Mouse (Mus musculus) stomach, embryonic 16.5 days (tissue): ENCODE measurements around the gene Prkag2. TPM values are rescaled to one million over a fixed set of nuclear protein-coding genes. Genes with fewer than 3 reads are reported as not detected.

Experiments
- ATAC-seq: fragments of 200-750 bp; cut with Nextera tagmentation; 2 replicates; pipeline ENCODE4 v1.8.0; 2017; ENCODE audit warnings: moderate number of reproducible peaks, moderate TSS enrichment; ENCODE audit not compliant: insufficient read depth, low FRiP score
- H3K27ac ChIP-seq: fragments of 300-500 bp; sonication (generic); 2 replicates; pipeline ENCODE4 v1.5.1; 2014; ENCODE audit warnings: low read length
- H3K27me3 ChIP-seq: fragments of 300-500 bp; sonication (generic); 2 replicates; pipeline ENCODE4 v1.6.1; 2014; ENCODE audit warnings: low read length, control low read depth, mixed read lengths; ENCODE audit not compliant: control insufficient read depth, insufficient read depth
- H3K36me3 ChIP-seq: fragments of 300-500 bp; sonication (generic); 2 replicates; pipeline ENCODE4 v1.6.1; 2014; ENCODE audit warnings: low read length; ENCODE audit not compliant: control insufficient read depth, insufficient read depth
- H3K4me1 ChIP-seq: fragments of 300-500 bp; sonication (generic); 2 replicates; pipeline ENCODE4 v1.6.1; 2014; ENCODE audit warnings: low read length, control low read depth, mixed read lengths; ENCODE audit not compliant: control insufficient read depth, insufficient read depth
- H3K4me2 ChIP-seq: fragments of 300-500 bp; sonication (generic); 2 replicates; pipeline ENCODE4 v1.6.1; 2014; ENCODE audit warnings: low read depth, low read length, mixed read lengths
- H3K4me3 ChIP-seq: fragments of 300-500 bp; sonication (generic); replicated peaks from 2 replicates; pipeline ENCODE4 v1.5.1; 2014; ENCODE audit warnings: mild to moderate bottlenecking, low read length
- H3K9ac ChIP-seq: fragments of 300-500 bp; sonication (generic); 2 replicates; pipeline ENCODE4 v1.6.1; 2014; ENCODE audit warnings: low read length
- H3K9me3 ChIP-seq: fragments of 300-500 bp; sonication (generic); replicated peaks from 2 replicates; pipeline ENCODE4 v1.6.1; 2016; ENCODE audit warnings: low read length, control low read depth; ENCODE audit not compliant: control insufficient read depth
- WGBS: fragments of 180-500 bp; shearing (Covaris S2); extraction: QIAGEN DNeasy Blood & Tissue Kit; methylation state at CpG from one replicate; pipeline ENCODE4 v1.1.7; 2014; 5-methylcytosine and 5-hydroxymethylcytosine counted together
- polyA plus RNA-seq: library from polyadenylated mRNA; unstranded; fragments of >200 nt; fragmentation: Nextera tagmentation; extraction: Ambion mirVana; gene quantifications from 2 replicates; pipeline ENCODE4 v1.2.1, GENCODE M21; 2015

The Prkag2 gene
- polyA plus RNA-seq, 1 experiment from 2014 or later: 42.5 TPM

DNA sequence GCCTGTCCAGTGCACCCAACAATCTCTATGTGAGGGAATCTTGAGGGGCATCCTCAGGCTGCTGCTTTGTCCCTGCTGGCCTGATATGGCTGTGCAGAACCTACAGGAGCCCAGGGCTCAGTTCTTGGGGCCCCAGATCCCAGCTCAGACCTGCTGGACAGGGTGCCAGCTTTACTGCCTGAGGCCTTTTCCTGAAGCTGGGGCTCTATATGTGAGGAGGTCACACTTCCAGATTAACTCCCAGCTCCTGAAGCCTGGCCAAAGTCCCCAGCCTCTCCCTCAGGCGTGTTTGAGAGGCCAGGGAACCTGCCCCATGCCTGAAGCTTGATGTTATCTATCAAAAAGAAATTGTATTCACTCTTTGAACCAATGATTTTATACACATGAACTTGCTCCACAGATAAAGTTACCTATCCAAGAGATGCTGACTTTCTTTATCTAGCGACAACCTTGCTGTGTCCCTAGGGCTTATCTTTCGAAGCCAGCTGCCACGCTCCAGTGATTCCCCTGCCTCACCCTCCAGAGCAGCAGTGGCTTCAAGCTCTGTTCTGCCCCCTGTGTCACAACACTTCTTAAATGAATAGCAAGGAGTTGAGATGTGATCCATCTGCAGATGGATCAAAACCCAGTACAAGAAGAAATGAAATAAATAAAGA is 121.0 kb downstream of the Prkag2 start:
- no peaks in the 10 kb centered on the region for H3K27me3 ChIP-seq
- no peaks in the 10 kb centered on the region for H3K9me3 ChIP-seq
- no peak overlapping the region for H3K9ac ChIP-seq
- peak overlapping the region; percentile 48 for H3K27ac ChIP-seq
- ATAC-seq: peak; percentile 47; the same call in 1 of the 2 replicates
- no peak overlapping the region for H3K4me3 ChIP-seq
- H3K4me1 ChIP-seq: peaks cover 25% of the 10 kb centered on the region
- 54% methylated on average over 4 of the region's 4 CpGs for whole genome bisulfite sequencing
- no peaks in the 10 kb centered on the region for H3K36me3 ChIP-seq
- no peak overlapping the region for H3K4me2 ChIP-seq

DNA sequence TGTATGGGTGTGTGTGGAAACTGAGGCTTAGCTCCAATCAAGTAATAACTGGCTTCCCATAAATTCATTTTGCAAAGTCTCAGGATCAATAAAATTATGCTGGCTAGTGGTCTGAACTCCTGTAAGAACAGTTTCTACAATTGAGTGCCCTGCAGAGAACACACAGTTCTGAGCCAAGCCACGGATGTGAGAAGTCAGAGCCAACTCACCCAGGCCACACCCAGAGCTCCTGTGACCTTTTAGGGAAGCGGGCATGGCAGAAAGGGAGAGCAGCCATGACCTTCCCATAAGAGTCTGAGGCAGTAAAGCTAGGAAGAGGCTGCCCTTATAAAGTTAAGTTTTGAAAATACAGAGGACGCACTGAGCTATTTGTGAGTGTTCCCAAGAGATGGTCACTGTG is 123.5 kb downstream of the Prkag2 start:
- Histone ChIP-seq H3K4me1 (peaks cover 29% of the 10 kb centered on the region), H3K9me3 (no peaks in the 10 kb centered on the region), H3K4me2 (no peak overlapping the region), H3K27ac (no peak overlapping the region), H3K9ac (no peak overlapping the region), H3K36me3 (no peaks in the 10 kb centered on the region), H3K4me3 (no peak overlapping the region), H3K27me3 (no peaks in the 10 kb centered on the region)
- no peak for ATAC-seq
- 65% methylated on average over 3 of the region's 3 CpGs for WGBS

DNA sequence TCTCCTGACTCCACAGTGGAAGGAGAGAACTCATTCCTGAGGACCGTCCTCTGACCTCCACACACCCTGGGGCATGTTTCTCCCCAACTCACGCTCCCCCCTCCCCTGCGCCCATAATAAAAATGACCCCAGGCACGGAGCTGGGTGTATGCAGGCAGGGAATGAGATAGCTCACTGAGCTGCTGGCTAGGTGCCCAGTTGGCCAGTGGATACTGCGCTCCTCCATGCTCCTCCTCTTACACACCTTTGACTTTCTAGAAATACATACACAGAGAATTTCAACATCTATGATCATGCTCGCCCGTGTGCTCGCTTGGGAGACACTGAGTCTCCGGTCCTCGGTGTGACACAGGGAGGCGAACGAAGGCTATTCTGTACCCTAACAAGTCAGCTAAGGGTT is 124.2 kb downstream of the Prkag2 start:
- no peak overlapping the region for H3K9ac ChIP-seq
- H3K9me3 ChIP-seq: no peaks in the 10 kb centered on the region
- H3K4me3 ChIP-seq: no peak overlapping the region
- H3K27me3 ChIP-seq: no peaks in the 10 kb centered on the region
- no peak for ATAC-seq
- H3K36me3 ChIP-seq: no peaks in the 10 kb centered on the region
- 66% methylated on average over 12 of the region's 12 CpGs for WGBS
- no peak overlapping the region for H3K4me2 ChIP-seq
- peaks cover 26% of the 10 kb centered on the region for H3K4me1 ChIP-seq
- no peak overlapping the region for H3K27ac ChIP-seq

DNA sequence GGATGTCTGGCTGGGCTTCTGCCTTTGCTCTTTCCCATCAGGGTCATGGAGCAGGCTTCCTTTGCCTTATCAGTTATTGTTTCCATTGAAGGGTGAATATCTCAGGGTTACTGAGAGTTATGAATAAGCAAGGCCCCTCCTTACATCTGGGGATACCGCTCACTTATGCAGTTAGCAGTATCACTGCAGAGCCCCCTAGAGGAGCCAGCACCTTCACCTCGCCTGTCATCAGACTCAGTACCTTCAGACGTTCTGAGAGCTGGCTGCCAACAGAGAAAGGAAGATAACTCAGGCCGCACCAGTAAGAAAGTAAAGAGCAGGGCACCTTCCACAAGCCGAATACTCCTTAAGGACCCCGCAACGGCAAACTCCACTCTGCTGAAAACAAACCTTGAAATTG is 125.3 kb downstream of the Prkag2 start:
- no peaks in the 10 kb centered on the region for H3K36me3 ChIP-seq

DNA sequence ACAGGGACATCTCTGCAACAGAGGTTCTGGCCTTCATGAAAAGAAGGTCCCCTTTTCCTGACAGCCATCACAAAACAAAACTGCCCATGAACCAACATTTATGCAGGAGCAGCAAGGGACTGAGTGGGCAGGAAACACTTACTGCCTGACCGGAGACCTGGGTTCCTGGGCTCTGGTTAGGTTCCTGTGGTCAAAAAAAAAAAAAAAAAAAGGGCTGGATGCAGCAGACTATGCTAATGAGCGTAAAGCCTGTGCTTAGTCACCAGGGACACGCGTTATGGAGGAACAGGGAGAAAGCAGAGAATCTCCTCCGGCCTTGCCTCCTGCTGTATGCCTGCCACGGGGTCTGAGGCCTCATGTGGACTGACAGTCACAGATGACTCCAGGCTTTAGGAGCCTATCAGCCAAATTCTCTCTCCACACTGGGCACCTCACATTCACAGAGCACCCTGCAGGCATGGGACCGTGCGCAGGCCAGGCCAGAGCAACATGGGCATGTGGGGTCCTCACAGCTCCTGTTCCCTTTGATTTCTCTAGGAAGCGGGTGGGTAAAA is 126.7 kb downstream of the Prkag2 start:
- Histone ChIP-seq H3K9me3 (no peaks in the 10 kb centered on the region), H3K36me3 (no peaks in the 10 kb centered on the region), H3K4me2 (no peak overlapping the region), H3K27me3 (no peaks in the 10 kb centered on the region), H3K9ac (no peak overlapping the region), H3K27ac (no peak overlapping the region), H3K4me3 (no peak overlapping the region), H3K4me1 (peaks cover 25% of the 10 kb centered on the region)
- ATAC-seq: no peak
- WGBS: 83% methylated on average over 9 of the region's 9 CpGs

More for the DNA sequence above, 125.3 kb downstream of the Prkag2 start:
- WGBS: 74% methylated on average over 7 of the region's 7 CpGs
- ATAC-seq: no peak
- Histone ChIP-seq H3K9ac (no peak overlapping the region), H3K9me3 (no peaks in the 10 kb centered on the region), H3K27me3 (no peaks in the 10 kb centered on the region), H3K27ac (no peak overlapping the region), H3K4me1 (peaks cover 26% of the 10 kb centered on the region), H3K4me3 (no peak overlapping the region), H3K4me2 (no peak overlapping the region)

DNA sequence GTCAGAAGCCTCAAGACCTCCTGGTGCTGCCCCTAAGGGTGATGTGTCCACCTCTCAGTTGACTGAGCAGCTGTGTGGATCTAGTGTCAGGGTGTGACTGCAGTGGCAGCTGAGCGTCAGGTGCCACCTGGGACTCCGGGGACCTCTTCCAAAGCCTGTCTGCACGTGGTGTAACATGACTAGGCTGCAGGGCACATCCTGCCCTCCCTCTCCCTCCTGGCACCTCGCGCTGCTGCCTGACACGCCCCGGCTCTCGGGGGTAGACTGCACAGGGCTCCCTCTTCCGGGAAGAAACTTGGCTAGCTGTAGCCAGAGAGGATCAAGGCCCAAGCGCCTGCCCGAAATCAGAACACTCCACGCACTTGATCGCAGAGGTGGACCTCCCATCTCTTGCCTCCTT is 127.2 kb downstream of the Prkag2 start:
- Histone ChIP-seq H3K27me3 (no peaks in the 10 kb centered on the region), H3K4me2 (no peak overlapping the region), H3K27ac (no peak overlapping the region), H3K36me3 (no peaks in the 10 kb centered on the region), H3K9ac (no peak overlapping the region), H3K4me1 (peaks cover 28% of the 10 kb centered on the region), H3K9me3 (no peaks in the 10 kb centered on the region), H3K4me3 (no peak overlapping the region)
- 49% methylated on average over 13 of the region's 13 CpGs for WGBS
- ATAC-seq: peak; percentile 52; the same call in 1 of the 2 replicates

DNA sequence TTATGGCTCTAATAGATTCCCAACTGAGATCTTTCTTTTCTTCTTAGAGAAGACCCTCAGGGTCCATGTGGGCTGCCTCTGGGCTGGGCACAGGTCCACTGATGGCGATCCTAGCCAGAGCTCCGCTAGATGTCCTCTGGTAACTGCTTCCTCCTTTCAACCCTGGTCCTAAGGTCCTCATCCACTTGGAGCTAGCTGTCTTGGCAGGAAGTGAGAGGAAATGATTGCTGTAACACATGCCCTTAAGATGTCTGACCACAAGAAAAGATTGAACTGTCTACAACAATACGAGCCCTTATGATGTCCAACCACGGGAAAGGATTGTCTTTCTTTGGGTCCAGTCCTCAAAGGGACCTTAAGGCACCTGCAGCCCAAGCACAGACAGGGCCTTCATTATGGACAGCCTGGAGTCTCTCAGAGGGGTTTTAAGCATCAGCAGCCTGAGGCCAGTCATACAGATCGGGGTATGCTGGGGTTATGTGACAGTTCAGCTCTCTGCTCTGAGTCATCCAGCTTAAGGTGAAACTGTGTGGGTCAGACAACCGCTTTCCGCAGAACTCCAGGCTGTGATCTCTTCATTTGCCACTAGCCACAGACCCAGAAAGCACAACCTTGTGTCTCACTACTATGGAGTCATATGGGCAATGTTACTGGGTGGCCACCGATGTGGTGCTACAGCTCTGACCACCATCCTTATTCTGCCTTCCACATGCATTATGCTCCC is 129.7 kb downstream of the Prkag2 start:
- Histone ChIP-seq H3K4me1 (peaks cover 21% of the 10 kb centered on the region), H3K27ac (no peak overlapping the region), H3K27me3 (no peaks in the 10 kb centered on the region), H3K4me3 (no peak overlapping the region), H3K36me3 (no peaks in the 10 kb centered on the region), H3K4me2 (no peak overlapping the region), H3K9me3 (no peaks in the 10 kb centered on the region), H3K9ac (no peak overlapping the region)
- WGBS: 87% methylated on average over 8 of the region's 8 CpGs
- ATAC-seq: no peak

DNA sequence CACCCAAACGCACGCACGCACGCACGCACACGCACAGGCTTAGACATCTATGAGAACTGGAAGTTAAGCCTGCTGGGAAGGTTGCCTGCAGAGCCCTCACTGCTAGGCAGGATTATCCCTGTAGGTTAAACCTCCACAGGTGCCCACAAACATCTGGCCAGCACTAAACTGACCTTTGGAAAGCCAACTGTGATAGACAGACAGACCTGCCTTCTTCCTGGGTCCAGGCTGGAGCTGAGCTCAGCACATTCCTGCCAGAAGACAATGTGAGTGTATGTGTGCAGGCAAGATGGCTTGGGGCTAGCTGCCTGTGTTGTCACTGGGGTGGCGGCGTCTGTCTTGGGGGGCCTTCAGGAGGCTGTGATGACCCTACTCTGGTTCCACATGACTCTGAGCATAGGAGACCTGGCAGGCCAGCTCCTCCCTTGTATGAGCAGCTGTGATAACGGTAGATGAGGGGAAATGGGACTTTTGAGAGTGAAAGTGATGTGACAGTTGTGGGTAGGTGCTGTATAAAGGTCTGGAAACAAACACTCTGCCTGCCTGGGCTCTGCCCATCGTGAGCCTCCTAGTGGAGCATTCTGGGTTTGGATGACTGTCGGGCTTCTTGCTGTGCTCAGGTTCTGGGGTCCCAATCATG is 131.1 kb downstream of the Prkag2 start:
- Histone ChIP-seq H3K9me3 (no peaks in the 10 kb centered on the region), H3K27me3 (no peaks in the 10 kb centered on the region), H3K9ac (0 out of 2 replicates have a peak overlapping the region, but pooled peaks have one; percentile 22), H3K4me3 (no peak overlapping the region), H3K36me3 (no peaks in the 10 kb centered on the region), H3K4me1 (peaks cover 18% of the 10 kb centered on the region), H3K27ac (peak overlapping the region; percentile 65), H3K4me2 (peak overlapping the region; percentile 23; the same call in 1 of the 2 replicates)
- WGBS: 51% methylated on average over 11 of the region's 11 CpGs
- peak; percentile 9; the same call in 1 of the 2 replicates for ATAC-seq

DNA sequence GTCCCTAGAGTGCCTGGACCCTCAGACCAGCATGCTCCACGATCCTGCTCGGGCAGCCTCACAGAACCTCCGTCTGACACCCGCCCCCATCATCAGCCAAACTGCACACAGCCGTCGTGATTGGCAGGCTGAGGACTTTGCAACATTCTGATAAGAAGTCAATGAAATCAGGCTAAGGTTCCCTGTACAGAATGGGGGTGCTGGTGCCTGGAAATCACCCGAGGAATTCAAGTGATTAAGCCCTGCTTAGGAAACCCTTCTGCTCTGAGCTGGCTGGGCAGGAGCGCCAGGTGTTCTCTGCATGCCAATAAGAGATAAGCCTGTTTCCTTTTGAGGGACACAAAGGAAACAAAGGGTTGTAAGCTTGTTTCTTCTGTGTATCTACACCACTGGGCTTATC is 131.7 kb downstream of the Prkag2 start:
- Histone ChIP-seq H3K9ac (peak overlapping the region; percentile 15; the same call in 1 of the 2 replicates), H3K4me3 (no peak overlapping the region), H3K9me3 (no peaks in the 10 kb centered on the region), H3K4me2 (peak overlapping the region; percentile 28; the same call in 1 of the 2 replicates), H3K27ac (peak overlapping the region; percentile 65), H3K4me1 (peaks cover 15% of the 10 kb centered on the region), H3K27me3 (no peaks in the 10 kb centered on the region), H3K36me3 (no peaks in the 10 kb centered on the region)
- WGBS: 18% methylated on average over 8 of the region's 8 CpGs
- peak; percentile 83; the same call in 1 of the 2 replicates for ATAC-seq
